Mouse (Mus musculus) cerebellum, adult 2 months (tissue): ENCODE measurements around the gene Zfp574.

Source experiments
- CTCF ChIP-seq: fragments of 200-500 bp; IDR thresholded peaks from 2 replicates; pipeline ENCODE4 v1.5.1; 2011; ENCODE audit warnings: low read depth, mild to moderate bottlenecking, control low read depth, low read length, moderate library complexity, borderline replicate concordance; ENCODE audit not compliant: insufficient read depth
- POLR2A ChIP-seq: fragments of 200-500 bp; IDR thresholded peaks from 2 replicates; pipeline ENCODE4 v1.6.1; 2011; ENCODE audit warnings: low read length, control low read depth, borderline replicate concordance; ENCODE audit not compliant: insufficient read depth

DNA sequence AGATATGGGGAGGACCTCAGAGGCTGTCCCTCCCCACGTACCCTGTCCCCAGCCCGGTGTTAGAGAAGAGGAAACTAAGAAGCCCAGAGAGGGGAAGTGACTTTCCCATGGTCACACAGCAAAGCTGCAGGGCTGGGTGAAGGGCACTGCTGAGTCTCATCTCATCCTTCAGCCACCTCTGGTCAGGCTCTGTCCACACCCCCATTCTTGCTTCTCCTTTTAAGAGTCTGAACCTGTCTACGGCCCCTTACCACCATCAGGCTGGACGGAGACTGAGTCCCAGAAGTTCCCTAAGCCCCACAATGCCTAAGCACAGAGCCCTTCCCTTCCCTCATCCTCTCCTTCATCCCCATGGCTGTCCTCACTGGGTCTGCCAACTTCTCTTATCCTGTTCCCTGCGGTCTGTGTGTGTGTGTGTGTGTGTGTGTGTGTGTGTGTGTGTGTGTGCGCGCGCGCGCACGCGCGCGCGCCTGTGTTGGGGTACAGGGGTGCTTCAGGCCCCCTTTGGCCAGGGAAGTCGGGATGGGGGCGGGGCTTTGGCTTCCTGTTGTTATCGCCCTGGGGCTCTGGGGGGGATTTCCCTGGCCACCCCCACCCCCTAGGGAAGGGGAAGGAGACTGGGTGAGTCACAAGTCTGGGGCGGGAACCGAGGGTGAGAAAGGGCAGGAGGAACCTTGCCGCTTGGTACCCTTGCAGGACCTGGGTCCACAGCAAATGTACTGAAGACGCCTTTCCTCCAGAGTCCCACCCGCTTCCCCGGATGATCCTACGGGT lies 47.9 kb downstream of the Zfp574 start:
- no peak for TF ChIP-seq CTCF
- no peak for TF ChIP-seq POLR2A
